Mouse (Mus musculus): ENCODE data around the gene Eps8. TPM values are rescaled to one million over a fixed set of nuclear protein-coding genes. Genes with fewer than 3 reads are reported as not detected.

Gene Eps8
- polyA plus RNA-seq, 1 experiment, result 66.0 TPM

- no peak for TF ChIP-seq POLR2A (IDR thresholded peaks at IDR 0.05; ENCODE audit: low read depth, low read length)
- no peak for TF ChIP-seq CTCF (IDR thresholded peaks at IDR 0.05; ENCODE audit: extremely low read depth, insufficient read length, insufficient replicate concordance, low read depth, low read length)
- Histone ChIP-seq H3K36me3 (ENCODE audit: control insufficient read depth, insufficient read depth, low read length) (no peaks in the 10 kb centered on the region), H3K4me3 (ENCODE audit: low read depth, low read length) (no peak overlapping the region), H3K27ac (ENCODE audit: insufficient read depth, low read depth, low read length) (no peak overlapping the region), H3K27me3 (ENCODE audit: control insufficient read depth, insufficient read depth, low read length) (no peaks in the 10 kb centered on the region), H3K4me1 (ENCODE audit: control insufficient read depth, insufficient read depth, insufficient read length, low read length) (no peaks in the 10 kb centered on the region)
- WGBS, result 85% methylated on average over 11 of the region's 11 CpGs
These were observed 15.7 kb downstream of the Eps8 start for GRCm38 (mm10) chr6:137638834-137639567.

- WGBS, result 45% methylated on average over 7 of the region's 7 CpGs
- peaks cover 2% of the 10 kb centered on the region; the same call in 1 of the 2 replicates for H3K4me1 ChIP-seq (ENCODE audit: control insufficient read depth, insufficient read depth, insufficient read length, low read length)
These were observed 17.2 kb downstream of the Eps8 start for GRCm38 (mm10) chr6:137637443-137637842.

GRCm38 (mm10) chr6:137636131-137636530 lies 18.5 kb downstream of the Eps8 start:
- no peaks in the 10 kb centered on the region for H3K27me3 ChIP-seq (ENCODE audit: control insufficient read depth, insufficient read depth, low read length)
- H3K4me3 ChIP-seq (ENCODE audit: low read depth, low read length), result no peak overlapping the region
- TF ChIP-seq CTCF (IDR thresholded peaks at IDR 0.05; ENCODE audit: extremely low read depth, insufficient read length, insufficient replicate concordance, low read depth, low read length) (no peak), POLR2A (IDR thresholded peaks at IDR 0.05; ENCODE audit: low read depth, low read length) (no peak)
- no peaks in the 10 kb centered on the region for H3K36me3 ChIP-seq (ENCODE audit: control insufficient read depth, insufficient read depth, low read length)
- no peak overlapping the region for H3K27ac ChIP-seq (ENCODE audit: insufficient read depth, low read depth, low read length)
- H3K4me1 ChIP-seq (ENCODE audit: control insufficient read depth, insufficient read depth, insufficient read length, low read length), result peaks cover 2% of the 10 kb centered on the region; the same call in 1 of the 2 replicates
- 78% methylated on average over 5 of the region's 5 CpGs for WGBS

More at GRCm38 (mm10) chr6:137637443-137637842, 17.2 kb downstream of the Eps8 start:
- Histone ChIP-seq H3K27ac (ENCODE audit: insufficient read depth, low read depth, low read length) (no peak overlapping the region), H3K27me3 (ENCODE audit: control insufficient read depth, insufficient read depth, low read length) (no peaks in the 10 kb centered on the region), H3K4me3 (ENCODE audit: low read depth, low read length) (no peak overlapping the region), H3K36me3 (ENCODE audit: control insufficient read depth, insufficient read depth, low read length) (no peaks in the 10 kb centered on the region)
- no peak for TF ChIP-seq CTCF (IDR thresholded peaks at IDR 0.05; ENCODE audit: extremely low read depth, insufficient read length, insufficient replicate concordance, low read depth, low read length)
- no peak for TF ChIP-seq POLR2A (IDR thresholded peaks at IDR 0.05; ENCODE audit: low read depth, low read length)

- Histone ChIP-seq H3K4me3 (ENCODE audit: low read depth, low read length) (no peak overlapping the region), H3K27ac (ENCODE audit: insufficient read depth, low read depth, low read length) (no peak overlapping the region), H3K4me1 (ENCODE audit: control insufficient read depth, insufficient read depth, insufficient read length, low read length) (peaks cover 7% of the 10 kb centered on the region; the same call in 1 of the 2 replicates), H3K36me3 (ENCODE audit: control insufficient read depth, insufficient read depth, low read length) (no peaks in the 10 kb centered on the region), H3K27me3 (ENCODE audit: control insufficient read depth, insufficient read depth, low read length) (no peaks in the 10 kb centered on the region)
- TF ChIP-seq POLR2A (IDR thresholded peaks at IDR 0.05; ENCODE audit: low read depth, low read length), result no peak
- no peak for TF ChIP-seq CTCF (IDR thresholded peaks at IDR 0.05; ENCODE audit: extremely low read depth, insufficient read length, insufficient replicate concordance, low read depth, low read length)
- WGBS, result 44% methylated on average over 4 of the region's 4 CpGs
These were observed 21.1 kb downstream of the Eps8 start for GRCm38 (mm10) chr6:137633626-137634025.

GRCm38 (mm10) chr6:137633121-137633520 lies 21.6 kb downstream of the Eps8 start:
- no peak overlapping the region for H3K27ac ChIP-seq (ENCODE audit: insufficient read depth, low read depth, low read length)
- H3K36me3 ChIP-seq (ENCODE audit: control insufficient read depth, insufficient read depth, low read length), result no peaks in the 10 kb centered on the region
- WGBS, result 35% methylated on average over 8 of the region's 8 CpGs
- H3K27me3 ChIP-seq (ENCODE audit: control insufficient read depth, insufficient read depth, low read length), result no peaks in the 10 kb centered on the region
- no peak overlapping the region for H3K4me3 ChIP-seq (ENCODE audit: low read depth, low read length)
- TF ChIP-seq CTCF (IDR thresholded peaks at IDR 0.05; ENCODE audit: extremely low read depth, insufficient read length, insufficient replicate concordance, low read depth, low read length) (no peak), POLR2A (IDR thresholded peaks at IDR 0.05; ENCODE audit: low read depth, low read length) (no peak)
- H3K4me1 ChIP-seq (ENCODE audit: control insufficient read depth, insufficient read depth, insufficient read length, low read length), result peaks cover 8% of the 10 kb centered on the region

- no peak overlapping the region for H3K4me3 ChIP-seq (ENCODE audit: low read depth, low read length)
- WGBS, result 88% methylated on average over 13 of the region's 13 CpGs
- TF ChIP-seq POLR2A (IDR thresholded peaks at IDR 0.05; ENCODE audit: low read depth, low read length) (no peak), CTCF (IDR thresholded peaks at IDR 0.05; ENCODE audit: extremely low read depth, insufficient read length, insufficient replicate concordance, low read depth, low read length) (no peak)
- H3K27me3 ChIP-seq (ENCODE audit: control insufficient read depth, insufficient read depth, low read length), result no peaks in the 10 kb centered on the region
- peaks cover 8% of the 10 kb centered on the region for H3K4me1 ChIP-seq (ENCODE audit: control insufficient read depth, insufficient read depth, insufficient read length, low read length)
- no peaks in the 10 kb centered on the region for H3K36me3 ChIP-seq (ENCODE audit: control insufficient read depth, insufficient read depth, low read length)
- no peak overlapping the region for H3K27ac ChIP-seq (ENCODE audit: insufficient read depth, low read depth, low read length)
These were observed 24.3 kb downstream of the Eps8 start for GRCm38 (mm10) chr6:137630387-137630786.

- Histone ChIP-seq H3K4me3 (ENCODE audit: low read depth, low read length) (no peak overlapping the region), H3K27ac (ENCODE audit: insufficient read depth, low read depth, low read length) (no peak overlapping the region), H3K36me3 (ENCODE audit: control insufficient read depth, insufficient read depth, low read length) (no peaks in the 10 kb centered on the region), H3K4me1 (ENCODE audit: control insufficient read depth, insufficient read depth, insufficient read length, low read length) (peaks cover 8% of the 10 kb centered on the region), H3K27me3 (ENCODE audit: control insufficient read depth, insufficient read depth, low read length) (no peaks in the 10 kb centered on the region)
- 31% methylated on average over 13 of the region's 13 CpGs for WGBS
- TF ChIP-seq CTCF (IDR thresholded peaks at IDR 0.05; ENCODE audit: extremely low read depth, insufficient read length, insufficient replicate concordance, low read depth, low read length) (no peak), POLR2A (IDR thresholded peaks at IDR 0.05; ENCODE audit: low read depth, low read length) (no peak)
These were observed 25.0 kb downstream of the Eps8 start for GRCm38 (mm10) chr6:137629603-137630231.
